Mouse (Mus musculus): ENCODE results near the gene Gna14.

DNA sequence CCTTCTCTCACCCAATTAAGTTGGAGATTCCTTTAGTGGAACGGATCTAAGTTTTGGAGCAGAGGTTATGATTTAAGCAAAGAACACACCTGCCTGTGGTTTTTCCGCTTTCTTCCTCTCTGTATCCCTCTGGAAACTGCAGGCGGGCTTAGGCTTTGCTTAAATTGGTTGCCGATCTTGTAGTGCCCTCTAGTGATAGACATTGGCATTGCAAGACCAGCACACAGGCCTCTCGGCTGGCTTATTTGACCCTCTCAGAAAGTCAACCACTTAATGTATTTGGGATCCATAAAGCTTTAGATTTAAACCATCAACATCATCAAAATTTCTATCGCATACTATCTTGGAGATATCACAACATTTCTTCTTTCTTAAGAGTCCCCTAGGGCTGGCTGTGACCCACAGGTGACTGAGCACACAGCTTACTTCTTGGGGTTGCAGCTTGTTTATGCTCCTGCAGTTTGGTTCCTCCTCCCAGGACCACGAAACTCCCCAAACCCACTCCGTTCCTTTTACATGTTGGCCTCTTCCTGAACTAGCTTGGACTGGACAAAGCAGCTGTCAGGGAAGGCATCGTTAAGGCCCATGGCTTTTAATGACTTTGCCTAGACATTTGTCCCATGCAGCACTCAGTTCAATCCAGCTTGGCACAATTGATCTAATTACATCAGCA, 163.9 kb downstream of the Gna14 start:
- no peak; the same call in 1 of the 2 replicates for TF ChIP-seq CTCF (IDR thresholded peaks at IDR 0.05)
- TF ChIP-seq POLR2A (IDR thresholded peaks at IDR 0.05; ENCODE audit: insufficient read depth, low read depth, low read length), result no peak

Data from heart, adult 2 months (tissue).